Mouse (Mus musculus) retina, embryonic 14.5 days (tissue): Measurements from ENCODE around the gene Mdfi.

Experiments used
- DNase-seq: peaks from one replicate; pipeline ENCODE4 v3.0.0-alpha.2; 2015; ENCODE audit warnings: low spot score

Mdfi gene

GRCm38 (mm10) chr17:47845609-47846008 lies 11.1 kb upstream of the Mdfi start:
- no peak for DNase-seq

DNA sequence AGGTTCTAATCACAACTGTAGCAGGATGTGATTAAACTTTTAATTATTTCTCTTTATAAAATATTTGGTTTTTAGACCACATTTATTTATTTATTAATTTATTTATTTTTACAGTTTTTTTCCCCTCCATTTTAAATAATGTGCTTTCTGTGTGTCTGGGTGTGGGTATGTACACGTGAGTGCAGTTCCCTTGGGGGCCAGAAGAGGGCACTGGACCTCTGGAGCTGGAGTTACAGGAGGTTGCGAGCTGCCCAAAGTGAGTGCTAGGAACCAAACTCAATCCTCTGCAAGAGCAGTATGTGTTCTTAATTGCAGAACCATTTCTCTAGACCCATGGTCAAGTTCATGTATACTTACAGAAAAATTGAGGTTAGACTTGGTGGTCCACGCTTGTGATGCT lies 9.0 kb upstream of the Mdfi start:
- DNase-seq, result no peak

DNA sequence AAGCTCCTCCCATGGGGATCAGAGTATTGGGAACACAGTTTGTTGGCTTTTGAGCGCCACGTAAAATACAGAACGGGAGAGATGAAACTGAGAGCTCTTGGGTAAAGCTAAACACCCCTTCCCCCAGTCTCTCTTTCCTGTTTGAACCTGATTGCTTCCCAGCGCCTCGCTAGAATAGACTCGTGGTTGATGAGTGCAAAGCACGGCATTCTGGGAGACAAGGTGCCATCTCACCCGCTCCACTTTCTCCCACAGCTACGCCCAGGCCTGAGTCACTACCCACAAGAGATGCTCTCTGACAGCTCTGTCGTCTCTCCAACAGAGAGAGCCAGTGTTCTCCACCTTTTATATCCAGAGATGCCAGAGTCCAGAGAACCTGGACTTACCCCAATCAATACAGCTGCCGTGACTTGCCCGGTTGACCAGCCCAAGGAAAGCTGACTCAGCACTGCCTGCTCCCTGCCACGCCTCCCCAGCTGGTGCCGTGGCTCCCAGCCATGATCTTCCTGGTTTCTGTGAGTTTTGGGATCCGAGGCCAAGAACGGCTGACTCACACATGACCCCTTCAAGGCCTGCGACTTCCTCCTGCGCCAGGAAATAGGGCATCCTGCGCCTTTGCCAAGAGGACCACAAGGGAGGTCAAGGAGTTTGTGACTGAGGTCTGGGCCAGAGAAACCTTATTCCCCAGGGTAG lies 7.6 kb upstream of the Mdfi start:
- DNase-seq, result no peak

DNA sequence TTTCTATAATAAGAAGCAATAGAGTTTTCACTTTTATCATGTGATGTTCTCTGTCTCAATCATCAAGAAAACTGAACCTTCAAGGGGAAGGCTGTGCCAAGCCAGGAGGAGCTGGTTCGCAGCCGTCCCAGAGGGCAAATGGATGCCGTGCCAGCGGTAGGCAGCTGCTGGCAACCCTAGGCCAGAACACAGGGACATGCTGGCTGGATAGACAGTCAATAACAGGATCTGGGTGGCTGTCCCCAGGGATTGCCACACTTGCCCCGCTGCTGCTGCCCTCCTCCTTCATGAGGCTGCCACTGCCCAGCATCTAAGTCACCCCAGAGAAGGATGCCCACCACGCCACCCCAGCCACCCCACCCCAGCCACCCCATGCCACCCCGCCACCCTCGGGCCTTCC lies 7.0 kb upstream of the Mdfi start:
- DNase-seq, result no peak

GRCm38 (mm10) chr17:47837808-47838207 lies 3.3 kb upstream of the Mdfi start:
- DNase-seq, result no peak

- peak; percentile 37 for DNase-seq
Measured at GRCm38 (mm10) chr17:47833628-47834481, 636 bp downstream of the Mdfi start.

DNA sequence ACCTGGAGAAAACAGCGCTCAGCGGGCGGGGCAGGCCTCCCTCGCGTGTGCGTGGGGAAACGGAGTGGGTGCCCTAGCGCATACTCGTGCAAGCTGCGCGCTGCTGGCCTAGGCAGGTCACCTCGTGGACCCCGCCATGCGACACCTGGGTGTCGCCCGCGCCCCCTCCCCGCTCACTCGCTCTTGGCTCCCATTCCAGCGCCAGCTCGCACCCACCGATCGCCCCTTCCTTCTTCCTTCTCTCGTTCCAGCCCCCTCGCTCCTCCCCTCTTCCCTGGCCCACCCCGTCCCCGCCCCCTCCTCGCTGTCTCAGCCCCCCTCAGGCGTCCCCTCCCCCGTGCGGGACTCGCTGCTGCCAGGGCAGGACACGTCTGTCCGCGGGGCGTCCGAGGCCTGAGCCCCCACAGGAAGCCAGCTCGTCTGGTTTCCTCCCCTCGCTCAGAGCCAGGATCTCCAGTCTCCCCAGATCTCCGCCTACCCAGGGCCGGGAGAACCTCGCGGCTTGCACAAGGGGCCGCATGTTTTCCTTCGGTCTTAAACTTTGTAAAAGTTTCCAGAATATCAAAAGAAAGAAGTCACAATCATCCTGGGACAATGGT lies 1.4 kb downstream of the Mdfi start:
- DNase-seq, result peak; percentile 58

DNA sequence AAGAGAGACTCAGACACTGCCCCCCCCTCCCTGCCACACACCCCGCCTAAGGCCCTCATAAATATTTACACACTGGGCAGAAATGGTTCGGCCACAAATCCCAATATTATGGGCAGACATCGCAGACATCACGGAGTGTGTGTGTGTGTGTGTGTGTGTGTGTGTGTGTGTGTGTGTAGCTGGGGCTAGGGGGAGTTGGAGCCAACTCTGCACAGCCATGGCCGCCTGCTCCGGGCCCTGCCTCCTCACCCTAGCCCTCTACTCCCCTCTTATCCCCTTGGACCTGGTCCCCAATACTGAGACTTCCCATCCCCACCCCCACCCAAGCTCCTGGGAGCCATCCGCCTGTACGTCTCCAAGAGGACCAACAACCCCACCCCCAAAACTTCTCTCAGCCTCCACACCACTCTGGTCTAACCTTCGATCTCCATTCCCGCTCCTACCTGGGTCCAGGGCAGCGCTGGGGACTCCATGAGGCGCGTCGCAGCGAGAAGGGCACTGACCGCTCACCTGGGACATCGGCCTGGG lies 1.9 kb downstream of the Mdfi start:
- no peak for DNase-seq

- DNase-seq, result no peak
Measured at GRCm38 (mm10) chr17:47831772-47832171, 2.7 kb downstream of the Mdfi start.

- no peak for DNase-seq
Measured at GRCm38 (mm10) chr17:47831161-47831560, 3.3 kb downstream of the Mdfi start.

DNA sequence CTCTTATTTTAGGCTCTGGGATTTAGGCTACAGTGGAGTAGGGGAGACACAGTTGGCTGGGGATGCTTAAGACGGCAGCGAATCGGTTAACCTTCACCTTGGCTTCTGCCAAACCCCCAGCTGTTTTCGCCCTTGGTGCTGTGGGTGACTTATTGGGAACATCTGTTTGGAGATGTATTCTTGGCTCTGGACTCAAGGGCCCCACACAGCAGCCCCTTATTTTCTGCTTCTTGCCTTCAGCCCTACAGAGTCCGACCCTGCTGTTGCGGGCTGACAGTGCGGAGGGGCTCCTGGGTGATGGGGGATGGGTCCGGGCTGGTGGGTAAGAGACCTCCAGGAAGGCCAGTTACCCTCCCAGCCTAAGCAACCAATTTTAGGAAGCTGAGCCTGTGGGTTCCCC lies 13.2 kb downstream of the Mdfi start:
- DNase-seq, result no peak

GRCm38 (mm10) chr17:47818038-47818725 lies 16.3 kb downstream of the Mdfi start:
- DNase-seq, result no peak

- DNase-seq, result no peak
Measured at GRCm38 (mm10) chr17:47815446-47815845, 19.0 kb downstream of the Mdfi start.

- DNase-seq, result no peak
Measured at GRCm38 (mm10) chr17:47814496-47814895, 20.0 kb downstream of the Mdfi start.

- no peak for DNase-seq
Measured at GRCm38 (mm10) chr17:47813616-47814015, 20.9 kb downstream of the Mdfi start.

- DNase-seq, result no peak
Measured at GRCm38 (mm10) chr17:47812200-47812599, 22.3 kb downstream of the Mdfi start.

GRCm38 (mm10) chr17:47811265-47811800 lies 23.2 kb downstream of the Mdfi start:
- peak; percentile 77 for DNase-seq

GRCm38 (mm10) chr17:47806230-47806629 lies 28.3 kb downstream of the Mdfi start:
- DNase-seq, result no peak

DNA sequence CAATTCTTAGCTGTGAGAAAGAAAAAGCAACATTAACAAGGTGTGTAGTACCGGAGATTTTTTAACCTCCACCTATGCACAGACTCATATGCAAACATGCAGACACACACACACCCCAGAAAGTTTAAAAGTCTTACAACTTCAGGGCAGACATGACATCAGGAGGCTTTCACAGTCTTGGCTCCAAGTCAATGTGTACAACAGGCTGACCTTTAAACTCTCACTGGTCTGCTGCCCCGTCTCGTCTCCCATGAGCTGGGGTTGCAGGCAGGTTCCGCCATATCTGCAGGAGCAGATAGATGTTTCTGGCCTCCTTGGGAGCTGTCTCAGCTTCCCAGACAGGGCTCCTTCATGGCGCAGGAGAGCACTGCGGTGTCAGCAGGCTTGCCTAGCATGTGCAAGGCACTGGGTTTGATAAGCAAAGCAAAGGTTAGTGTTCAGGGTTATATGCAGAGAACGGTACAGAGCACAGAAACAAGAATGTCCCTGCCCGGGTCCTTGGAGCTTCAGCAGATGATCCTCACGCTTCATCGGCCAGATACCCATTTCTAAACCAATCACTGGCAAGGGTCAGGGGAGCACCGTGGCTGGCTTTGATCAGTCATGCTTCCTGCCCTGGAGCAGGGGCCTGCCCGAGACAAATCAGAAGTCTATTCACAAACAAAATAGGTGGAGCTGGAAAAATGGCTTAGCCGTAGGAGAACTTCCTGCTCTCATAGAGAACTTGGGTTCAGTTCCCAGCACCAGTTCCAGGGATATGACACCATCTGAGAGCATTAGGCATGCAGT lies 29.2 kb downstream of the Mdfi start:
- DNase-seq, result no peak

DNA sequence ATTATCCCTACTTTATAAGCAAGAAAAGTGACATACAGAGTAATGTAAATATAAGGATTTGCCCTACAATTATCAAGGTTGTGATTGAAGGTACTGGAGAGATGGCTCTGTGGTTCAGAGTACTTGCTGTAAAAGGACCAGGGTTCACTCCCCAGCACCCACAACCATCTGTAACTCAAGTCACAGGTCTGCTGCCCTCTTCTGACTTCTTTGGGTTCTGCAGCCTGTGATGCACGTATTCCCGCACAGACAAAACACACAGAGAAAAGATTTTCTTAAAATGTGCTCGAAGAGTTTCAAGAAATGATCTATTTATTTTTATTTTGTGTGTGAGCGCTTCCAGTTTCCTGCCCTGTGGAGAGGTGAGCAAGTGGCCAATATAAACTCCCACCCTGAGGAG lies 30.8 kb downstream of the Mdfi start:
- DNase-seq, result no peak

GRCm38 (mm10) chr17:47802806-47803205 lies 31.7 kb downstream of the Mdfi start:
- DNase-seq, result no peak
